Mouse (Mus musculus) liver, embryonic 14 days (tissue): ENCODE measurements around the gene Tmem234. TPM values are rescaled to one million over a fixed set of nuclear protein-coding genes. Genes with fewer than 3 reads are reported as not detected.

Experiments
- polyA plus RNA-seq: library from polyadenylated mRNA; depleted of rRNA; stranded (reverse); fragments of >200 nt; gene quantifications from 2 replicates; pipeline ENCODE4 v1.2.3, GENCODE M21; 2012; rRNA removed

The Tmem234 gene
- polyA plus RNA-seq, result 78.8 and 89.5 TPM in 2 replicates

DNA sequence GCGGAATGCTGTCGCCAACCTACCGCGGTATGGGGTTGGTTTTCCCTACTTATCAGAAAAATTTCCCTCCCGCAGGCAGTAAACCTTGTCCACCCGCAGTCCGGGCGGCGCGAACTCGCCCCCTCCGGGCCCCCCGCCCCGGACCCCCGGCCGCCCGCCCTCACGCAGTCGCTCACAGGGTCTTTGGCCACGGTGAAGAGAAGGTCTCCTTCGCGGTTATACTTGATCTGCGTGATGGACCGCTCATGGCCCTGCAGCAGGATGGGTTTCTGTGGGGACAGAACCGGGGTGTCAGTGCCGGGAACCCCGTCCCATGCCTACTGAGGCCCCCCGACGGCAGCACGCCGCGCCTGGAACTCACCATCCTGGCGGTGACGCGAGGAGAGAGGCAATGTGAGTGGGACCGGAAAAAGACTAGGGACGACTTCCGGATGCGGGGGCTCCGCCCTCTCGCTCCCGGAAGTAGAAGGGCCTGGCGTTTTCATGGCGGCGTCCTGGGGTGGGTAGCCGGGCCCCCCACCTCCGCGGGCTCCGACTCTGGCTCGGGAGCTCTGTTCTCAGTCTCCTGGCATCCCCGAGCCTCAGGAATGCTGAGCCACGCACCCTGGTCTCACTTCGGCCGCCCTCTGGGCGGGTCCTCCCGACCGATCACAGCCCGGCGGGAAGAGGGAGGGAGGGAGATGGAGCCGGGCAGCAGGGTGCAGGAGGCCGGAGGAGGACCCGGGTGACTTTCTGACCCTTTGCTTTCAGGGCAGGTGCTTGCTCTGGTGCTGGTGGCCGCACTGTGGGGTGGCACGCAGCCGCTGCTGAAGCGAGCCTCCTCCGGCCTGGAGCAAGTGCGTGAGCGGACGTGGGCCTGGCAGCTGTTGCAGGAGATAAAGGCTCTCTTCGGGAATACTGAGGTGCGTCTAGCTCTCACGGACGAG lies at the start of gene Tmem234, which contains the start of gene Eif3i:
Tmem234 (plus strand) TSS at position 436 of the 926 bp plus-strand sequence.
Eif3i (minus strand) TSS at position 416 of the 926 bp plus-strand sequence.

GRCm38 (mm10) chr4:129573430-129573829 lies 27.0 kb upstream of the Tmem234 start, which contains the start of gene Lck:
Gene Lck, minus strand, starts transcription at chr4:129573641.

DNA sequence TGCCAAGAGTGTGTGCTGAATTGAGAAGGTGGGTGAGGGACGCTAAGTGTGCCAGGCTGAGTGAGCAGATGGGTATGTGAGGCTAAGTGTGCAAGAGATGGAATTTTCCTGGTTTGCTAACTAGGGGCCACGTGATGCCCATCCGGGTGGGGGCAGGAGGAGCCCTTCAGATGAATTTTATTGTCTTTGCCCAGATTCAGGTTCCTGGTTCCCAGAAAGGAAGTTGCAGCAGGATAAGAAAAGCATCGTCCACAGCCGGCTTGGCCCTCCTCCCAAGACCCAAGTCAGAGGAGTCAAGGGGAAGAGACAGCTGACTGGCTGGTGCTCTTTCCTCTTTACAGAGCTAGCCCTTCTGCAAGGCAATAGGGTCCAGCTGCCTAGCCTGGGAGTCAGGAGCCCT lies 22.0 kb upstream of the Tmem234 start, which contains the start of gene Fam167b:
Fam167b (minus strand) TSS at position 84 of the 400 bp plus-strand sequence.

DNA sequence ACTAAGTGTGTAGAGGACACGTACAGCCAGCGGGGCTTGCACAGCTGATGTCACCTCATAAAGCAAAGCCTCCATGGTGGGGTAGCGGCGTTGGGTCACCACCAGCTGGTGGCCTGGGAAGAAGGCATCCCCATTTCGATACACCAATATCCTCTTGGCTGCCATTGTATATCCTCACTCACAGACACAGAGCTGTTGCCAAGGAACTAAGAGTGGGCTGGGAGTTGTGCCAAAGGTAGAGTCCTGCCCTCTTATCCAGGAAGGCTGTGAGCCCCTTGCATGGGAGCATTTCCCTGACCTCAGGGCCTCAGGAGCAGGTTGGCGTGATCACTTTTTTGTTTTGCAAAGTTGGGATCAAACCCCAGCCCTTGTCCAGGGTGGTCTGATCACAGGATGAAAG lies 13.6 kb downstream of the Tmem234 start, which contains the start of gene Dcdc2b:
Dcdc2b (minus strand) TSS at position 165 of the 400 bp plus-strand sequence.

DNA sequence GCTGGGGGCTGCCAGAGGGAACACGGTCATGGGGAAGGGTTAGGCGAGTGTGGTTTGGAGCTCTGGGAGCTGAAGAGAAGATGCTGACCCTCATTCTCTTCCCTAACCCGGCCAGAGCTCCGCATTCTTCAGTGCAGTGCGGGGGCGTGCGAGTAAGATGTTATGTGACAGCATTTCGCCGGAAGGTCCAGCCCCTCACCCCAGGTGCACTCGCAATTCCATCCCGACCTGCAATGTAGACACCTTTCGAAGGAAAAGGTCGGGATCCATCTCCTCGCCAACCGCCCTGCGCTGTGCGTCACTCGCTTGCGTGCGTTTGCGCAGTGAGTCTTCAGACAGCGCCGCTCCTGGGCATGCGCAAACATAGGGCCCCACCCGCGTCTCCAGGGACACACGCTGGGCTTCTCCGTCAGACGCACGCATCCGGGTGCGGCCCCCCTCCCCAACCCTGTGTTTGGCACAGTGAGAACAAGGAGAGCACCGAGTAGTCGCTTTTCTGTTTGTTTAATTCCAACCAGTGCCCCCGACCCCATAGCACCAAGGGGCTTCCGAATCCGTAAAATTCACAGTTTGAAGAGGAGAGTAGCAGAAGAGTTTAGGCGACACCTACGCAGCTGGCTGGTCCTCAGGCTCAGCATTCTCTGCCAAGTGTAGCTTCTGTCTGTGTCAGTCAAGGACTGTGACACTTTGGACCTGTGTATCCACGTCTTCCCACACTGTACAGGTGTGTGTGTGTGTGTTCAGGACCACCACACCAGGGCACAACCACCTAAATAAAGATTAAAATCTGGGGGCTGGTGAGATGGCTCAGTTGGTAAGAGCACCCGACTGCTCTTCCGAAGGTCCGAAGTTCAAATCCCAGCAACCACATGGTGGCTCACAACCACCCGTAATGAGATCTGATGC lies 18.6 kb downstream of the Tmem234 start, which contains the start of gene Iqcc:
Iqcc (minus strand) TSS at position 314 of the 906 bp plus-strand sequence.

GRCm38 (mm10) chr4:129623681-129624091 lies 23.2 kb downstream of the Tmem234 start, which contains the start of gene Ccdc28b:
Gene Ccdc28b, minus strand, starts transcription at chr4:129623947.

GRCm38 (mm10) chr4:129640638-129641467 lies 40.4 kb downstream of the Tmem234 start, which contains the start of gene Txlna:
Gene Txlna, minus strand, starts transcription at chr4:129641065.

GRCm38 (mm10) chr4:129672083-129672877 lies 71.8 kb downstream of the Tmem234 start, which contains the start of gene Kpna6:
Gene Kpna6, minus strand, starts transcription at chr4:129672767.

Other genes with a start within 250 kb of the Tmem234 start
- 1.9 and 2.2 TPM in 2 replicates for gene Zbtb8a, start 222.6 kb upstream of the Tmem234 start, polyA plus RNA-seq
- gene Zbtb8b, start 159.8 kb upstream of the Tmem234 start, polyA plus RNA-seq, result 0.31 and 0.50 TPM in 2 replicates
- 26.5 and 36.7 TPM in 2 replicates for gene Bsdc1, start 139.1 kb upstream of the Tmem234 start, polyA plus RNA-seq
- gene Tssk3, start 109.6 kb upstream of the Tmem234 start, polyA plus RNA-seq, result not detected in 2 replicates
- 0.12 and 0.44 TPM in 2 replicates for gene Fam229a, start 109.5 kb upstream of the Tmem234 start, polyA plus RNA-seq
- 33.7 and 37.5 TPM in 2 replicates for gene Marcksl1, start 87.1 kb upstream of the Tmem234 start, polyA plus RNA-seq
- 75.0 and 86.9 TPM in 2 replicates for gene Hdac1, start 58.0 kb upstream of the Tmem234 start, polyA plus RNA-seq
- gene Lck, start 27.0 kb upstream of the Tmem234 start, polyA plus RNA-seq, result 3.2 and 3.7 TPM in 2 replicates
- gene Fam167b, start 22.1 kb upstream of the Tmem234 start, polyA plus RNA-seq, result 6.9 and 7.3 TPM in 2 replicates
- 202 and 237 TPM in 2 replicates for gene Eif3i, start within 50 bp of the Tmem234 start, polyA plus RNA-seq
- 0.07 and 0.20 TPM in 2 replicates for gene Dcdc2b, start 13.6 kb downstream of the Tmem234 start, polyA plus RNA-seq
- 8.3 and 8.4 TPM in 2 replicates for gene Iqcc, start 18.4 kb downstream of the Tmem234 start, polyA plus RNA-seq
- gene Ccdc28b, start 23.3 kb downstream of the Tmem234 start, polyA plus RNA-seq, result 12.6 and 13.1 TPM in 2 replicates
- 15.6 and 18.5 TPM in 2 replicates for gene Txlna, start 40.4 kb downstream of the Tmem234 start, polyA plus RNA-seq
- 9.8 and 11.6 TPM in 2 replicates for gene Kpna6, start 72.1 kb downstream of the Tmem234 start, polyA plus RNA-seq
- gene Tmem39b, start 96.2 kb downstream of the Tmem234 start, polyA plus RNA-seq, result 7.4 and 8.6 TPM in 2 replicates
- gene Khdrbs1, start 141.6 kb downstream of the Tmem234 start, polyA plus RNA-seq, result 13.9 and 19.8 TPM in 2 replicates
- gene Ptp4a2, start 210.6 kb downstream of the Tmem234 start, polyA plus RNA-seq, result 41.3 and 49.6 TPM in 2 replicates